Mouse (Mus musculus) neural tube, embryonic 11.5 days (tissue): ENCODE data around the gene Mefv. TPM values are rescaled to one million over a fixed set of nuclear protein-coding genes. Genes with fewer than 3 reads are reported as not detected.

Source experiments
- ATAC-seq: fragments of 200-750 bp; cut with Nextera tagmentation; 2 replicates; pipeline ENCODE4 v1.8.0; 2017; ENCODE audit warnings: moderate number of reproducible peaks, mild to moderate bottlenecking, moderate TSS enrichment, moderate library complexity; ENCODE audit not compliant: insufficient read depth, low FRiP score, low TSS enrichment
- DNase-seq: peaks from one replicate; pipeline ENCODE4 v3.0.0-alpha.2; 2015; ENCODE audit warnings: low spot score
- H3K27ac ChIP-seq: fragments of 300-500 bp; sonication (generic); 2 replicates; pipeline ENCODE4 v1.5.1; 2014; ENCODE audit warnings: low read depth, mild to moderate bottlenecking, low read length
- H3K27me3 ChIP-seq: fragments of 300-500 bp; sonication (generic); 2 replicates; pipeline ENCODE4 v1.6.1; 2014; ENCODE audit warnings: mild to moderate bottlenecking, low read length, mixed read lengths; ENCODE audit not compliant: control insufficient read depth, insufficient read depth
- H3K36me3 ChIP-seq: fragments of 300-500 bp; sonication (generic); 2 replicates; pipeline ENCODE4 v1.6.1; 2014; ENCODE audit warnings: mild to moderate bottlenecking, low read length, moderate library complexity, mixed read lengths; ENCODE audit not compliant: control insufficient read depth, insufficient read depth
- H3K4me1 ChIP-seq: fragments of 300-500 bp; sonication (generic); 2 replicates; pipeline ENCODE4 v1.6.1; 2014; ENCODE audit warnings: low read length, mixed read lengths; ENCODE audit not compliant: control insufficient read depth, insufficient read depth
- H3K4me2 ChIP-seq: fragments of 300-500 bp; sonication (generic); 2 replicates; pipeline ENCODE4 v1.6.1; 2014; ENCODE audit warnings: low read depth, mild to moderate bottlenecking, moderate library complexity
- H3K4me3 ChIP-seq: fragments of 300-500 bp; sonication (generic); 2 replicates; pipeline ENCODE4 v1.5.1; 2014; ENCODE audit warnings: low read depth, low read length
- H3K9ac ChIP-seq: fragments of 300-500 bp; sonication (generic); 2 replicates; pipeline ENCODE4 v1.6.1; 2014; ENCODE audit warnings: mild to moderate bottlenecking, low read length
- H3K9me3 ChIP-seq: fragments of 300-500 bp; sonication (generic); 2 replicates; pipeline ENCODE4 v1.6.1; 2016; ENCODE audit warnings: low read length; ENCODE audit not compliant: control insufficient read depth
- WGBS: fragments of 180-500 bp; shearing (Covaris S2); extraction: QIAGEN DNeasy Blood & Tissue Kit; methylation state at CpG from one replicate; pipeline ENCODE4 v1.1.7; 2014; 5-methylcytosine and 5-hydroxymethylcytosine counted together
- polyA plus RNA-seq: library from polyadenylated mRNA; unstranded; fragments of >200 nt; fragmentation: Nextera tagmentation; extraction: Ambion mirVana; gene quantifications from 2 replicates; pipeline ENCODE4 v1.2.1, GENCODE M21; 2014

Gene Mefv
- 0.07 TPM in 1 of 2 replicates, not detected in the other for polyA plus RNA-seq

DNA sequence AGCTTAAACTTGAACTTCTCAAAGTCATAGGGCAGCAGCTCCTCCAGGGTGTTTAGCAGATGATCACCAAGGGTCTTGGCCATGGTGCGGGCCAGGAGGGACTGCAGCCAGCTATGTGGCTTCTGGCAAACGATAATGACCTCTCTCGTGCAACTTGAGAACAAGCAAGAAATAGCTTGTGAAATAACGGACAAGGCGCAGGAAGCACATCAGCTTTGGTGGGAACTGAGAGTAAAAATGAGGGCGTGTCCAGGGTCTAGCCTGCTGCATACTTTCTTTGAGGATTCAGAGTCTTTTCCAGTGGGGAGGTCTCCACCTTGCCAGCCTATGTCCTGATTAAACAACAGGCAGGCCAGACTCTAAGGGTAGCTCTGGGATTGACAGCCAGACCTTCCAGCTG, at the start of gene Mefv:
TSS of gene Mefv (minus strand) at position 118 of the 400 bp plus-strand sequence.
- WGBS, result 95% methylated on average over 6 of the region's 6 CpGs
- no peak for DNase-seq
- no peak for ATAC-seq

DNA sequence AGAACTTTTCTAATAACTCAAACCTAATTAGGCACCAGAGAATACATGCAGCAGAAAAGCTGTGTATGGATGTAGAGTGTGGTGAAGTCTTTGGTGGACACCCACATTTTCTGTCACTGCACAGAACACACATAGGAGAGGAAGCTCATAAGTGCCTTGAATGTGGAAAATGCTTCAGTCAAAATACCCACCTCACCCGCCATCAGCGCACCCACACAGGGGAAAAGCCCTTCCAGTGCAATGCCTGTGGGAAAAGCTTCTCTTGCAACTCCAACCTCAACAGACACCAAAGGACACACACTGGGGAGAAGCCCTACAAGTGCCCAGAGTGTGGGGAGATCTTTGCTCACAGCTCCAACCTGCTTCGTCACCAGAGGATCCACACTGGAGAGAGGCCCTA, 31.1 kb upstream of the Mefv start:
- Histone ChIP-seq H3K4me2 (no peak overlapping the region), H3K36me3 (peaks cover 32% of the 10 kb centered on the region), H3K27me3 (no peaks in the 10 kb centered on the region), H3K4me3 (no peak overlapping the region), H3K9ac (no peak overlapping the region), H3K9me3 (peaks cover 21% of the 10 kb centered on the region), H3K27ac (no peak overlapping the region), H3K4me1 (peaks cover 12% of the 10 kb centered on the region)
- no peak for ATAC-seq
- 100% methylated on average over 3 of the region's 3 CpGs for WGBS
- DNase-seq, result no peak

More for the DNA sequence above, at the start of gene Mefv:
- Histone ChIP-seq H3K36me3 (no peaks in the 10 kb centered on the region), H3K4me1 (no peaks in the 10 kb centered on the region), H3K27ac (no peak within 1 kb of the TSS), H3K27me3 (no peaks in the 10 kb centered on the region), H3K9me3 (no peaks in the 10 kb centered on the region), H3K4me2 (no peak within 1 kb of the TSS), H3K4me3 (no peak within 1 kb of the TSS), H3K9ac (no peak within 1 kb of the TSS)

DNA sequence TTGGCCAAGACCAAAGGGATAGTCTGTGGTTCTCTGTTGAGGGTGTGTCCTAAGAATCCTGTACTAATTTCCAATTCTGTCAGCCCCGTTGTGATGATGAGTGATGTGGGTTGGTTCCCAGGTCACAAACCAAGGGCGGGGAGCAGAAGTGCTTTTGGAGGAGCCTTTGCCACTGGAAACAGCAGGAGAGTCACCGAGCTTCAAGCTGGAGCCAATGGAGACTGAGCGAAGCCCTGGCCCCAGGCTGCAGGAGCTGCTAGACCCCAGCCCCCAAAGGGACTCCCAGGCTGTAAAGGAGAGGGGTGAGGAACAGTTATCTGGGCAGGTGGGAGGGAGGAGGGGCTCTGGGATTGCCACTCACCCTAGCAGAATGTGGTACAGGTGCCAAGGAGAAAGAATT, 27.8 kb upstream of the Mefv start:
- Histone ChIP-seq H3K9ac (no peak overlapping the region), H3K4me3 (0 out of 2 replicates have a peak overlapping the region, but pooled peaks have one; percentile 1), H3K27ac (no peak overlapping the region), H3K4me1 (peaks cover 12% of the 10 kb centered on the region), H3K36me3 (peaks cover 28% of the 10 kb centered on the region), H3K4me2 (peak overlapping the region; percentile 63), H3K9me3 (peaks cover 21% of the 10 kb centered on the region), H3K27me3 (no peaks in the 10 kb centered on the region)
- no peak for DNase-seq
- 90% methylated on average over 4 of the region's 4 CpGs for WGBS
- ATAC-seq, result no peak

DNA sequence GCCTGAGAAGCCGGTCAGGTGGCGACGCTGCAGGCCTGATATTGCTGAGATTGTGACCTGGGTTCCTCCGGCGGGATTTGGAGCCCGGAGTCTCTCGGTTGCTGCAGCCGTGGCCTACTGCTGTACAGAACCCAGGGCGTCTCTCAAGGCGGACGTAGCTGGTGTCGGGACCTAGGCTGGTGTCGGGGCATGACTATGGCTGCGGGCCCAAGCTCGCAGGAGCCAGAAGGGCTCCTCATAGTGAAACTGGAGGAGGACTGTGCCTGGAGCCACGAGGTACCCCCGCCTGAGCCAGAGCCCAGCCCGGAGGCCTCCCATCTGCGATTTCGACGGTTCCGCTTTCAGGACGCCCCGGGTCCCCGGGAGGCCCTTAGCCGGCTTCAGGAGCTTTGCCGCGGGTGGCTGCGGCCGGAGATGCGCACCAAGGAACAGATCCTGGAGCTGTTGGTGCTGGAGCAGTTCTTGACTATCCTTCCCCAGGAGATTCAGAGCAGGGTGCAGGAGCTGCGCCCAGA, 26.3 kb upstream of the Mefv start:
- peak; percentile 65 for ATAC-seq
- DNase-seq, result no peak
- peak overlapping the region; percentile 63 for H3K4me2 ChIP-seq
- peak overlapping the region; percentile 76 for H3K9ac ChIP-seq
- peak overlapping the region; percentile 58; the same call in 1 of the 2 replicates for H3K27ac ChIP-seq
- H3K36me3 ChIP-seq, result peaks cover 19% of the 10 kb centered on the region
- peaks cover 12% of the 10 kb centered on the region for H3K4me1 ChIP-seq
- peaks cover 14% of the 10 kb centered on the region for H3K9me3 ChIP-seq
- peak overlapping the region; percentile 78 for H3K4me3 ChIP-seq
- no peaks in the 10 kb centered on the region for H3K27me3 ChIP-seq
- under 1% methylated on average over 32 of the region's 32 CpGs for WGBS

DNA sequence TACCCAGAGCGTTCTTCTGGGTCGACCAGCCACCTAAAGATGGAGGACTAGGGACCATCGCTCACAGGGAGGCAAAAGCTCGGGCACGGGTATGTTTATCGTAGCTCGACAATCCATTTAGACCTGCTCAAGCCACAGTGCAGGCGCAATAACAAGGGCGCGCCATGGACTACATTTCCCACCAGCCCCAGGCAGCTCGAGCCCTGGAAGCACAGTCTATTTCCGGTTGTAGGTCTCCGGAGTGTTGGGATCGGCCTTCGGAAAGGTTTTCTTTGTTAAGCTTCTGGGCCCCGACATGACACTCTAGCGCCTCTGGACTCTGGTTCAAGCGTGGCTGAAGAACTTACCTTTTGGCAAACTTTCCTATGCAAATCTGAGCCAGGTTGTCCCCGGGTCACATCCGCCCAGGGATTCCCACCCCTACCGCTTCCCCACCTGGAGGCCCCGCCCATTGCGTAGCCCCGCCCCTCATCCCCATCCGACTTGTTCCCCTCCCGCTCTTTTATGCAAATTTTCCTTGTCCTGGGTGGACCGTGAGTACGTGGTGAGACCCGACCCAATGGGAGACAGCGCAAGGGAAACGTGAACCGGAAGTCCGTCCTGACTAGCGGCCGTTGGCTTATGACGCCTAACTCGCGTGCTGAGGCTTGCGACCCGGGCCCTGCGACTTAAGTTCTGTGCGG, 25.7 kb upstream of the Mefv start, which contains the start of gene Zfp263:
TSS of gene Zfp263 (plus strand) at position 591 of the 683 bp plus-strand sequence.
- Histone ChIP-seq H3K27ac (peak within 1 kb of the TSS; percentile 58; the same call in 1 of the 2 replicates), H3K27me3 (no peaks in the 10 kb centered on the region), H3K9me3 (peaks cover 8% of the 10 kb centered on the region), H3K4me1 (peaks cover 12% of the 10 kb centered on the region), H3K9ac (peak within 1 kb of the TSS; percentile 76), H3K4me2 (peak within 1 kb of the TSS; percentile 63), H3K4me3 (peak within 1 kb of the TSS; percentile 78), H3K36me3 (peaks cover 13% of the 10 kb centered on the region)
- ATAC-seq (peak; percentile 98), DNase-seq (peak; percentile 96)
- under 1% methylated on average over 42 of the region's 42 CpGs for WGBS

DNA sequence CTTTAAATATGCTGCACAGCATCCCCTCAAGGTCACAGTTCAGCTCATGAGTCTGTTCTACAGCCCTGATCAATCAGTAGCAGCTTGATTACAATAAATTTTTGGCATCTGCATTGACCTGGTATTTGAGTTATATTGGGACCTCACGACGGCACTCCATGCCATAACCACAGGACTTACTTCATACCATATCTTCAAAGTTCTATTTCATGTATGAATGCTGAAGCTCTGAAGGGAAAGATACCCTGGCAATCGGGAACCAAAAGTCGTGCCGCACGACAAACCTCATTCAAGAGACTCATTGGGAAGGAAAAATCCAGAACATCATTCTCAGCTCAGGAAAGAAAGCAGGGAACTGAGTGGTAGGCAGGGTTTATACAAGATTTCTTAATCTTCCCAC, 24.6 kb upstream of the Mefv start:
- no peak overlapping the region for H3K4me3 ChIP-seq
- 97% methylated on average over 6 of the region's 6 CpGs for WGBS
- H3K4me1 ChIP-seq, result peaks cover 12% of the 10 kb centered on the region
- no peak overlapping the region for H3K4me2 ChIP-seq
- no peak for DNase-seq
- H3K9ac ChIP-seq, result no peak overlapping the region
- H3K27me3 ChIP-seq, result no peaks in the 10 kb centered on the region
- no peak overlapping the region for H3K27ac ChIP-seq
- peaks cover 5% of the 10 kb centered on the region for H3K36me3 ChIP-seq
- no peak for ATAC-seq
- H3K9me3 ChIP-seq, result no peaks in the 10 kb centered on the region

DNA sequence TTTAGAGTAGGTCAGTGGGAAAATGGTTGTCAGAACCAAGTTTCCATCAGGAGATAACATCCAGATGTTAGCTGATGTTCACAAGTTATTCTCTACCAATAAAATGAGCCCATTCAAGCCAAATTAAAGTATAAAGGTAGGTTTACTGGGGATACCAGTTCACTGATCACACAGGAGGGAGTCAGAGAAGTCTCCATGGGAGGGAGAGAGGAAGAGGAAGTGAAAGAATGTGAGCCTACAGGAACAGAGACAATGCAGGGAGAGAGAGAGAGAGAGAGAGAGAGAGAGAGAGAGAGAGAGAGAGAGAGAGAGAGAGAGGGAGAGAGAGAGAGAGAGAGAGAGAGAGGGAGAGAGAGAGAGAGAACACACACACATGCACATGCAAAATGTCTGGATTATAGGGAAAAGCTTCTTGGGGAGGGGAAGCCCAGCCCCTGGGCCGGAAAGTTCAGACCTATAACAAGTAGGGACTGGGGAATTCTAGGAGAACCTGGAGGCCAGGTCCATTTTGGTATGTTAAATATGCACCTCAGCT, 15.4 kb upstream of the Mefv start:
- H3K9ac ChIP-seq, result no peak overlapping the region
- H3K27ac ChIP-seq, result no peak overlapping the region
- no peaks in the 10 kb centered on the region for H3K36me3 ChIP-seq
- DNase-seq, result no peak
- H3K4me1 ChIP-seq, result no peaks in the 10 kb centered on the region
- H3K4me3 ChIP-seq, result no peak overlapping the region
- no peaks in the 10 kb centered on the region for H3K9me3 ChIP-seq
- no peak overlapping the region for H3K4me2 ChIP-seq
- H3K27me3 ChIP-seq, result no peaks in the 10 kb centered on the region
- WGBS, result 92% methylated on average over 1 of the region's 1 CpGs
- ATAC-seq, result no peak

DNA sequence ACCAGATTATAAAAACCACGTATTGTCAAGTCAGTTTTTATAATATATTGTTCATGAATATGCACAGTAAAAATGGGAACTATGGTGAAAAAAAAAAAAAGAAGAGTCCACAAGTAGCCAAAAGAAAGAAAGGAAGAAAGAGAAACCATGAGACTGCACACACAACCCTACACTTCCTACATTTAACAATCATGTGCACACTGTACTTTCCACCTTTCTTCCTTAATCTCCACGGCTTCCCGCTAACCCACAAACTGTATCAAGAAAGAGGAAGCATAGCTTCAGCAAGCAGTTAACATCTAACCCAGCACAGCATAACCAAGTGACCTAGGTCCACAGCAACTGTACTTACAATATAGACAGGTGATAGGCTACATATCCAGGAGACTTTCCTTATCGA, 14.7 kb upstream of the Mefv start:
- Histone ChIP-seq H3K4me1 (no peaks in the 10 kb centered on the region), H3K36me3 (no peaks in the 10 kb centered on the region), H3K9ac (no peak overlapping the region), H3K27me3 (no peaks in the 10 kb centered on the region), H3K4me2 (no peak overlapping the region), H3K9me3 (no peaks in the 10 kb centered on the region), H3K4me3 (no peak overlapping the region), H3K27ac (no peak overlapping the region)
- WGBS, result 90% methylated on average over 4 of the region's 4 CpGs
- ATAC-seq, result no peak
- DNase-seq, result no peak
